Mouse (Mus musculus): Measurements from ENCODE around the gene Cpeb4. TPM values are rescaled to one million over a fixed set of nuclear protein-coding genes. Genes with fewer than 3 reads are reported as not detected.

Gene Cpeb4
- polyA plus RNA-seq, 1 experiment from 2014 or later, result 17.0 TPM

- Histone ChIP-seq H3K4me3 (replicated peaks) (no peak overlapping the region), H3K9me3 (replicated peaks) (0 out of 2 replicates have a peak, but pooled peaks cover 5% of the 10 kb centered on the region), H3K27ac (replicated peaks) (no peak overlapping the region), H3K36me3 (no peaks in the 10 kb centered on the region), H3K9ac (replicated peaks) (no peak overlapping the region), H3K4me2 (no peak overlapping the region), H3K27me3 (replicated peaks) (no peaks in the 10 kb centered on the region), H3K4me1 (no peaks in the 10 kb centered on the region)
- ATAC-seq (ENCODE audit: low FRiP score), result no peak
- 72% methylated on average over 2 of the region's 2 CpGs for WGBS
These were observed 112.8 kb downstream of the Cpeb4 start for GRCm38 (mm10) chr11:31984786-31985185.

Other genes starting within 250 kb of the Cpeb4 start
- gene Bod1, start 200.3 kb upstream of the Cpeb4 start, polyA plus RNA-seq (2015; fragmentation: Nextera tagmentation; extraction: Ambion mirVana), result 111 and 118 TPM in 2 replicates
- gene 4930524B15Rik, start 93.4 kb downstream of the Cpeb4 start, polyA plus RNA-seq (2015; fragmentation: Nextera tagmentation; extraction: Ambion mirVana), result 0.22 and 0.29 TPM in 2 replicates
- gene Nsg2, start 128.3 kb downstream of the Cpeb4 start, polyA plus RNA-seq (2015; fragmentation: Nextera tagmentation; extraction: Ambion mirVana), result 394 and 482 TPM in 2 replicates